ENCODE assay signal across 30 mouse cellular contexts in genomic region chr7:131133181-131133580, GRCm38 (mm10). TPM values are rescaled to one million over a fixed set of nuclear protein-coding genes. Genes with fewer than 3 reads are reported as not detected.
"Had no signal": no experiment of that assay in that cellular context is flagged by ENCODE, and none has a peak within 500 bp of the region (broad histone marks: within the 10 kb centered on the region; RNA-seq: fewer than 3 reads in every experiment).

No protein-coding gene starts in this region.

- ATAC-seq: intestine, postnatal 0 days; midbrain, embryonic 16.5 days had no signal

- H3K27ac ChIP-seq: kidney, embryonic 15.5 days; left cerebral cortex, adult 2 months; limb, embryonic 12.5 days; limb, embryonic 15.5 days; liver, embryonic 14.5 days; lung, embryonic 15.5 days; midbrain, embryonic 12.5 days; stomach, postnatal 0 days had no signal

- H3K4me3 ChIP-seq: kidney, embryonic 15.5 days; left cerebral cortex, adult 2 months; limb, embryonic 12.5 days; limb, embryonic 15.5 days; lung, embryonic 15.5 days; megakaryocyte, embryonic 14.5 days; midbrain, embryonic 12.5 days had no signal

- DNase-seq: kidney, adult 2 months; kidney, postnatal 10 days; kidney, postnatal 36 days; lung, adult 18-20 months; lung, postnatal 10 days; lung, postnatal 36 days; thymus, adult 18-20 months; thymus, postnatal 36 days had no signal

- H3K27me3 ChIP-seq: kidney, embryonic 15.5 days; limb, embryonic 12.5 days; limb, embryonic 15.5 days; lung, embryonic 15.5 days; megakaryocyte, embryonic 14.5 days; midbrain, embryonic 12.5 days had no signal

- H3K4me1 ChIP-seq: kidney, embryonic 15.5 days; limb, embryonic 12.5 days; limb, embryonic 15.5 days; lung, embryonic 15.5 days; megakaryocyte, embryonic 14.5 days; midbrain, embryonic 12.5 days had no signal

- H3K36me3 ChIP-seq: kidney, embryonic 15.5 days; limb, embryonic 12.5 days; limb, embryonic 15.5 days; lung, embryonic 15.5 days; midbrain, embryonic 12.5 days had no signal

- H3K9me3 ChIP-seq: kidney, embryonic 15.5 days; limb, embryonic 12.5 days; limb, embryonic 15.5 days; lung, embryonic 15.5 days; midbrain, embryonic 12.5 days had no signal

- H3K9ac ChIP-seq: kidney, embryonic 15.5 days; limb, embryonic 12.5 days; limb, embryonic 15.5 days; liver, embryonic 14.5 days; lung, embryonic 15.5 days; midbrain, embryonic 12.5 days had no signal

- H3K4me2 ChIP-seq: kidney, embryonic 15.5 days; limb, embryonic 12.5 days; limb, embryonic 15.5 days; liver, embryonic 11.5 days; lung, embryonic 15.5 days; midbrain, embryonic 12.5 days had no signal

RNA-seq across cellular contexts. Expression of gene 4933402N03Rik, which starts 12.9 kb away (rescaled TPM):
- total RNA-seq: layer of hippocampus, adult 8-10 months; layer of hippocampus, postnatal 10 days; left cerebral cortex, adult 2 months; left cerebral cortex, postnatal 10 days; left cerebral cortex, postnatal 36 days had no signal
- polyA plus RNA-seq: intestine, postnatal 0 days; kidney, adult 2 months; kidney, embryonic 15.5 days; limb, embryonic 12.5 days; limb, embryonic 15.5 days; liver, embryonic 11.5 days; liver, embryonic 14.5 days; lung, embryonic 15.5 days; midbrain, embryonic 12.5 days; midbrain, embryonic 16.5 days; neural tube, embryonic 11.5 days; neural tube, embryonic 14.5 days; small intestine, adult 2 months; spleen, adult 2 months; stomach, embryonic 14.5 days; stomach, postnatal 0 days; urinary bladder, adult 2 months had no signal

RNA-seq across cellular contexts. Expression of gene 5430419D17Rik, which starts 41.0 kb away (rescaled TPM):
- total RNA-seq: left cerebral cortex, adult 2 months; left cerebral cortex, postnatal 36 days had no signal
- polyA plus RNA-seq: intestine, postnatal 0 days; kidney, adult 2 months; kidney, embryonic 15.5 days; limb, embryonic 12.5 days; liver, embryonic 11.5 days; liver, embryonic 14.5 days; lung, embryonic 15.5 days; midbrain, embryonic 12.5 days; midbrain, embryonic 16.5 days; neural tube, embryonic 11.5 days; neural tube, embryonic 14.5 days; small intestine, adult 2 months; stomach, embryonic 14.5 days; stomach, postnatal 0 days; urinary bladder, adult 2 months had no signal
